In the genomic region with DNA sequence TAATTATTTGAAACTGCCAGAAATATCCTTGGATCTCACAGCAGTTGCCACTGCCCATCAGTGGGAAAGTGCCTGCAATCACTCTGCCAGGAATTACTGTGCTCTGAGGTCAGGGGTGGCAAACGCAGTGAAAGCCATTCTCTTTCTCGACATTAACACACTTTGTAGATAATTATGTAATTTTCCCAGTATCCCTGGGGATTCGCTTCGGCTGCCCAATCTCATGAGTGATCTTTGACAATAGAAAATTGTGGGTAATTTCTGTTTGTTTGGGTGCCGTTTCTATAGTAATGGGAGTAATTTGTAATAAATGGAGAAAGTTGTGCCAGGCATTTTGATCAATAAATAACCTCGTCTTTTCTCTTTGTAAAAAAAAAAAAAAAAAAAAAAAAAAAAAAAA, we compare ENCODE assay signal across 24 mouse cellular contexts.
"Had no signal": no experiment of that assay in that cellular context is flagged by ENCODE, and none has a peak within 500 bp of the region (broad histone marks: within the 10 kb centered on the region; RNA-seq: fewer than 3 reads in every experiment).

No protein-coding gene starts in this region.

- H3K27ac ChIP-seq: kidney, embryonic 15.5 days; left cerebral cortex, adult 2 months; limb, embryonic 12.5 days; limb, embryonic 15.5 days; liver, embryonic 14.5 days; lung, embryonic 15.5 days; midbrain, embryonic 10.5 days; neural tube, embryonic 12.5 days; neural tube, embryonic 15.5 days; stomach, embryonic 15.5 days had no signal

- H3K4me2 ChIP-seq: kidney, embryonic 15.5 days; limb, embryonic 12.5 days; limb, embryonic 15.5 days; liver, embryonic 11.5 days; lung, embryonic 15.5 days; neural tube, embryonic 12.5 days; neural tube, embryonic 15.5 days; stomach, embryonic 15.5 days had no signal

- H3K4me3 ChIP-seq: kidney, embryonic 15.5 days; left cerebral cortex, adult 2 months; limb, embryonic 12.5 days; limb, embryonic 15.5 days; lung, embryonic 15.5 days; megakaryocyte, embryonic 14.5 days; midbrain, embryonic 10.5 days; neural tube, embryonic 12.5 days; neural tube, embryonic 15.5 days; stomach, embryonic 15.5 days had no signal

- H3K9ac ChIP-seq: kidney, embryonic 15.5 days; limb, embryonic 12.5 days; limb, embryonic 15.5 days; liver, embryonic 14.5 days; liver, postnatal 0 days; lung, embryonic 15.5 days; neural tube, embryonic 12.5 days; neural tube, embryonic 15.5 days; stomach, embryonic 15.5 days had no signal

- H3K36me3 ChIP-seq: kidney, embryonic 15.5 days; limb, embryonic 12.5 days; limb, embryonic 15.5 days; lung, embryonic 15.5 days; midbrain, embryonic 10.5 days; neural tube, embryonic 12.5 days; neural tube, embryonic 15.5 days; stomach, embryonic 15.5 days had no signal

- ATAC-seq: liver, postnatal 0 days had no signal

- H3K9me3 ChIP-seq: kidney, embryonic 15.5 days; limb, embryonic 15.5 days; lung, embryonic 15.5 days; neural tube, embryonic 12.5 days; neural tube, embryonic 15.5 days; stomach, embryonic 15.5 days had no signal

- H3K27me3 ChIP-seq: kidney, embryonic 15.5 days; limb, embryonic 12.5 days; limb, embryonic 15.5 days; lung, embryonic 15.5 days; megakaryocyte, embryonic 14.5 days; neural tube, embryonic 12.5 days; neural tube, embryonic 15.5 days; stomach, embryonic 15.5 days had no signal

- DNase-seq: kidney, adult 8-10 months; kidney, postnatal 10 days; kidney, postnatal 36 days; layer of hippocampus, postnatal 36 days; liver, postnatal 0 days; lung, postnatal 10 days; lung, postnatal 36 days; midbrain, embryonic 14.5 days; right cerebral cortex, adult 18-20 months; right cerebral cortex, postnatal 14 days; right cerebral cortex, postnatal 4 days; thymus, postnatal 25 days had no signal

- H3K4me1 ChIP-seq: kidney, embryonic 15.5 days; limb, embryonic 12.5 days; limb, embryonic 15.5 days; lung, embryonic 15.5 days; megakaryocyte, embryonic 14.5 days; midbrain, embryonic 10.5 days; neural tube, embryonic 12.5 days; neural tube, embryonic 15.5 days; stomach, embryonic 15.5 days had no signal
